Mouse (Mus musculus): Measurements from ENCODE around the gene Pgpep1. TPM values are rescaled to one million over a fixed set of nuclear protein-coding genes. Genes with fewer than 3 reads are reported as not detected.

The Pgpep1 gene
- total RNA-seq, 2 experiments from 2014 or later, result 6.9 to 8.5 TPM

DNA sequence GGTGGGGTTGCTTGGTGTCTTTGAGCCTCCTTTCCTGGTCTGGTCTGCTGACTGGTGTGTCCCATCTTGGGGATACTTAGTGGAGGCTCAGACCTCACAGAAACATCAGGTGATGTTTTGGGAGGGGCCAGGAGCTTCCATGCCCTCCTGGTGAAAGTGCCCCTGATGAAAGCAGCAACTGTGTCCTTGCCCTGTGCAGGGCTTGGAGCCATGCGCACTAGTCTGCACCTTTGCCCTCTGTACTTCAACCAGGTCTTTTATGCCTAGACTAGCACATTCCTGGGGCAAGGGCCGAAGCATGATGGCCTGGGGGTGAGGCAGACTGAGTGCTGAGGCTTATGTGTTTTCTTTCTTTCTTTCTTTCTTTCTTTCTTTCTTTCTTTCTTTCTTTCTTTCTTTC, 5.4 kb upstream of the Pgpep1 start:
- no peak for ATAC-seq (replicated peaks; ENCODE audit: poor library complexity, severe bottlenecking)

DNA sequence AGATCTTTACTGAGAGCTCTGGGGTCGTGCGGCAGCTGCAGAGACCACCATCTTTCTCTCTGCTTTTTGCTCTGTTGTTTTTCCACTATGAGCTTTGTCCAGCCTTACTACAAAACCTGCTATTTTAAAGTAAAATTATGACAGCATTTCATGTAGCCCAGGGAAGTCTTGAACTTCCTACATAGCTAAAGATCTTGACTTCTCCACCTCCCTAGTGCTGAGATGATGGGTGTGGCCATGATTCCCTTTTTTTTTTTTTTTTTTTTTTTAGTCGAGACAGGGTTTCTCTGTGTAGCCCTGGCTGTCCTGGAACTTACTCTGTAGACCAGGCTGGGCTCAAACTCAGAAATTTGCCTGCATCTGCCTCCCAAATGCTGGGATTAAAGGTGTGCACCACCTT, 4.4 kb upstream of the Pgpep1 start:
- no peak for ATAC-seq (replicated peaks; ENCODE audit: poor library complexity, severe bottlenecking)

DNA sequence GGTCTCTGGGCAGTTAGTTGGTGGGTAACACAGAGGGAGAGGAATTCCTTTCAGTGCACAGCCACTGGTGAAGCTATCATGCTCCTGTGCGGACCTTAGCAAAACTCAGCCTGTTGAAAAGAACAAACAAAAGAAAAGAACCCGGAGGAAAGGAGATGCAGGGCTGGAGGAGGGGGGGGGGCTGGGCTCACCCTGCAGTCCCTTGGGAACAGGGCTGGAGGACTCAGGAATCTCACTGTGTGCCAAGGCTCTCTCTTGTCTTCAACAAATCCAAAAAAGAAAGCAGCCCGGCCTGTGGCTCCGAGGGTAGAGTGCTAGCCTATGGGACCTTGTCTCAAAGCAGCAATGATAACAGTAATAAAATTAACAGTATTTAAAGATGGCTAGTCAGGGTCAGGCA, 3.5 kb upstream of the Pgpep1 start:
- no peak for ATAC-seq (replicated peaks; ENCODE audit: poor library complexity, severe bottlenecking)

DNA sequence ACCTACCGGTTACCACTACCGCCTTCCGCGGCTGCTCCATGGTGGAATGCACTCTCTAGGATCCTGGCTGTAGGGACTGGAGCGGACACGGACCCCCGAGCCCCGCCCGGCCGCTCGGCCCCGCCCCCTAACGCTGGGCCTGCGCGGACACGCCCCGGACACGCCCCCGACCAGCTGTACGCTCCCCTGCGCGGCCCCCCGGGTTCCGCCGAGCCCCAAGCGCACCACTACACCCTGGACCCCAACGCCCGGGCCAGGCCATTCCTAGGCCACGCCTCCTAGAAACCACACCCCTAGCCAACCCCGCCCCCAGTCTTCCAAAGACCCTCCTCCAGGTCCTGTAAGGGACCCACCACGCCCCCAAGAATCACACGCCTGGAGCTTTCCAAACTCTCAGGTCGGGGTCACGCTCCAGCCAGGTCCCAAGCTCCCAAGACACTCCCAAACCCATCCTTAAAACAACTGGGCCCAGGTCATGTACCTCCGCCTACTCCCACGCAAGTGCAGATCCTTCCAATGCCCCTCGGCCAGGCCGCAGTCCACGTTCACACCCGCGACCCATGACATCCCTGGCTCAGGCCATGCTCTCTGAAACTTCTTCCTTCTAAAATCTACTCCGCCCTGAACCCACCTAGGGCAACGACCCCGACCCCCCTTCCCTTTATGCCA, 450 bp downstream of the Pgpep1 start:
- peak; percentile 90 for ATAC-seq (replicated peaks; ENCODE audit: poor library complexity, severe bottlenecking)

DNA sequence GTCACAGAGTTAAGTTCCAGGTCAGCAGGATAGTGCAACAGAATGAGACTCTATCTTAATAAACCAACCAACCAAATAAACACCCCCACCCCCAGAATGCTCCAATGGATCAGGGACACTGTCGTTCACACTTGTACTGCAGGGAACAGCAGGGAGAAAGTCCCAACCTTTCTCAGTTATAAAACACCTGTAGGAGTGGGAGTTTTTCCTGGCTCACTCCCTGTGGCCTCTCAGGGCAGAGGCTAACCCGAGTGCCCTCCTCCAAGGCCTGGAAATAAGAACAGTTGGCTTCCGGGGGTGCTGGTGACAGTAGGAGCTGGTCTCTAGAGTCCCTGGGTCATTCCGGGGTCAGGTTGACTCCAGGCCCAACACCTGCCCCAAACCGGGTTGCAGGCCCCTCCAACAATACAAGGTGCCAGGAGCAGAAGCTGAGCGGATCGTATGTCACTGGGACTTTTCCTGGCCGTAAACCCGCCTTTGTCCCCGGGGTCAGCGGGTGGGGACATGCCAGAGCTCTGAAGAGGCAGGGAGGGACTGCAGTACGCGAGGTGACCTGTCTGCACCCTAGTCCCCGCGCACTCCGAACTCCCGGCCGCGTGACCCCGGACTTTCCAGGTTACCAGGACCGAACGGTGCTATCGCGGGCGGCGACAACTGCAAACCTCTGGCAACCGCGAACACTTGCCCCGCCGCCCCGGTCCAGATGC, 1.1 kb downstream of the Pgpep1 start:
- peak; percentile 19 for ATAC-seq (replicated peaks; ENCODE audit: poor library complexity, severe bottlenecking)

DNA sequence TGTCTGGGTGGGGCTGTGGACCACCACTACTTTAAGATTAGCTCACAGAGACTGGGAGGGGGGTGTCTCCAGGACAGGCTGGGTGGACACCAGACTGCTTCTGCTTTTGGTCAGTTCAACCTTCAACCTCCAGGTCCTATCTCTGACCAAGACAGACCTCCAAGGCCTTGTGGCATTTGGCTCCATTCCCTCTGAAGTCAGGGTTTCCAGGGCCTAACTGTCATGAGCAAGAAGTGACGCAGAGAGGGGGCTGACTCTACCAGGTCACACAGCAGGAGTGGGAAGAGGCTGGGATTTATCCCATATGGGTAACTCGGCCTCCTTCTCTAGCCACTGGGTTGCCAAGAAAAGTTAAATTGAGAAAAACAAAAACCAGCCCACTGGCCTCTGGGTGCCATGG, 2.4 kb downstream of the Pgpep1 start:
- no peak for ATAC-seq (replicated peaks; ENCODE audit: poor library complexity, severe bottlenecking)

DNA sequence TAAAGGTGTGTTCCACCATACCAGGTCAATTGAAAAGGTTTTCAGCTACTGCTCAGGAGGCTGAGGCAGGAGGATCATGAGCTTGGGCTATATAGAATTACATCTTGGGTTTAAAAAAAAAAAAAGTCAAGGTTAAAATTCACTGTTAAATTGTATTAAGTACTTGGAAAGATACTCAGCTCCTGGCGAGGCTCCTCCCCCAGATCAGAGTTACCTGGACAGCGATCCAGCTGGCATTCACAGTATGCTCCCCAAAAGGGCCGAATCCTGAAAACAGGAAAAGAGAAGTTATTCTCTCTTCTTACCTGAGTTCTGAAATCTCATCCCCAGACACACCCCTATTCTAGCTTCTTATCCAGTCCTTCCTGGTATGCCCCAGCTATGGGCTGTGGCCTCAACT, 3.0 kb downstream of the Pgpep1 start:
- no peak for ATAC-seq (replicated peaks; ENCODE audit: poor library complexity, severe bottlenecking)

DNA sequence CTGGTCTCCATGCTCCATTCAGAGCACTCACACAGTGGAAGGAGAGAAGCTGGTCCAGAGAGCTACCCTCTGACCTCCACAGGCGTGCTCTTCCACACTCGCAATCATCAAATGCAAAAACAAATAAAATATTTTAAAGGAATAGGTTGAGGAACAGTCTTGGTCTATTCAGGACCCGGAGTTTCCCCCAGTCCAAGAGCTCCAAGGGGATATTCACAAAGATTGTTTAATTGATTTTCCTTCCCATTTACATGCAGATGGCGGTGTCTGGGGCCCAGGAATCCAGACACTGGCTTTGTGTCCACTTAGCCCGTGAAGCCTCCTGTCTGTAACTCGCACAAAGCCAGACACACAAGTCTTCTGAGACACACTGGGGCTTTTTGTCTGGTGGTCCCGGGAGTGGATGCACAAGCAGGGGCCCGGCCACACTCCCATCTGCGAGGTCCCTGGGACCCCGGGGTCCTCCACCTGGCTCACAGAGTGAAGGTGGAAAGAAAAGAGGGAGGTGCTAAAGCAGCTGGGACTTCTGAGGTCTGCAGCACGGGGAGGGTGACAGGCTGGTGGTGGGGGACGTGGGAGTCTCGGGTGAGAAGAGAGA, 3.9 kb downstream of the Pgpep1 start:
- ATAC-seq (replicated peaks; ENCODE audit: poor library complexity, severe bottlenecking), result no peak

DNA sequence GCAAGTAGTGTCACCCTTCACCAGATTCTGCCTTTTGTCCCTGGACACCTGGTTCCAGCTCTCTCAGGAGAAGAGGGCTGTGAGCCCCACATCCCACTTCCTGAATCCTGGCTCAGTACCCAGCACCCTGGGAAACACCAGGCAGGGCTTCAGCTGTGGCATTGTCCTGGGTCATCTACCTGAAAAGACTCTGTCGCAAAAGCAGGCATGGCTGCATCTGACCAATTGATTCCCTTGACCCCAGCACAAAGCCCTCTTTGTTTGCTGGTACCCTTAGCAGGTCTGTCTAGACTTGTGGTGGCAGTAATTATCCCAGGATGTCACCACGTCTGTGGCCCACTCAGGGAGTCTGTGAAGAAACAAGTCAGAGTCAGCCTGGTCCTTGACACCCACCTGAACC, 4.7 kb downstream of the Pgpep1 start:
- ATAC-seq (replicated peaks; ENCODE audit: poor library complexity, severe bottlenecking), result no peak

DNA sequence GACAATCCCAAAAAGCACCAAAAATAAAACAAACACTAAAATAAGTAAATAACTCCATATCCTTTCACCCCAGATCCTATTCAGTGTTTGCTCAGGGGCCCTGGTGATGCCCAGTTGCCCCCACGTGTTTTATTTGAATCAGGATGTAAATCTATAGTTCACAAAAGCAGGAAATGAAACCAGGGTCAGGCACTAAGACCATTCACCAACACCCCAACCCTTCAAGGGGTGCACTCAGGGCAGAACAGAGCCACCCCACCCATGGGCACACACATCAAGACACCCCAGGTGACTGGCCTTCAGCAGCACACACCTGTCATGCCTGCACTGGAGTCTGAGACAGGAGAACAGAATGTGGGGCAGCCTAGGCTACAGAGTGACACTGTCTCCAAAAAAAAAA, 6.1 kb downstream of the Pgpep1 start:
- peak; percentile 63; the same call in 1 of the 2 replicates for ATAC-seq (replicated peaks; ENCODE audit: poor library complexity, severe bottlenecking)

DNA sequence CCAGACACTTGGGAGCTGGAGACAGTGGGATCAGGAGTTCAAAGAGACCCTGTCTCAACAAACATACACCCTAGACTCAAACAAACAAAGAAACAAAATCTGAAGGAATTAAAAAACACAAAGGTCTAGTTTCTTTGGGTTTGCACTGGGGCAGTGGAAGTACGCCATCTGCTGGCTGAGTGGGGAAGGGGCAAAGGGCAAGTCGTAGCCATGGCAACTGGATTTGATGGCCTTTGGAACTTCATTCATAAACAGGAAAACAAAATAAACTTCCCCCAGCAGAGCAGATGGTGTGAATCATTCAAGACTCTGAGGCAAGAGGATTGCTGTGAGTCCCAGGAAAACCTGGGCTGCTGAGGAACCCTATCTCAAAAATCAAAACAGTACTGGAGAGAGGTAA, 7.0 kb downstream of the Pgpep1 start:
- ATAC-seq (replicated peaks; ENCODE audit: poor library complexity, severe bottlenecking), result peak; percentile 67

DNA sequence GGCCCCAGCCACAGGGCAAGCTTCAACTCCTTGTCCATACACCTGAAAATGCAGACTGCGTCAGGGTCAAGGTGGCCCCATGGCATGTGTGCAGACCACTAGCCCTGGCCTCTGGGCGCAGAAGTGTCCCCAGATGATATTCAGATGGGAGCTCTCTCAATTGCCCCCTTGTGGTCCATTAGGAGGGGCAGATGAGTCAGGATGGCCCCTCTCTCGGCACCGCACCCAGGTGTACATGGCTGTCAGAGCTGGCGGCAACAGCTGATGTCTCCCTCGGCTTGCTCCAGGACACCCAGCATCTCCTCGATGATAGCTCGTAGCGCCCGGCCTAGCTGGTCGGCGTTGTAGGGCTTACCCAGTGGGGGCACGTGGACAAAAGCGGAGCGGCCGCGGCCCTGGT, 9.8 kb downstream of the Pgpep1 start:
- ATAC-seq (replicated peaks; ENCODE audit: poor library complexity, severe bottlenecking), result no peak

DNA sequence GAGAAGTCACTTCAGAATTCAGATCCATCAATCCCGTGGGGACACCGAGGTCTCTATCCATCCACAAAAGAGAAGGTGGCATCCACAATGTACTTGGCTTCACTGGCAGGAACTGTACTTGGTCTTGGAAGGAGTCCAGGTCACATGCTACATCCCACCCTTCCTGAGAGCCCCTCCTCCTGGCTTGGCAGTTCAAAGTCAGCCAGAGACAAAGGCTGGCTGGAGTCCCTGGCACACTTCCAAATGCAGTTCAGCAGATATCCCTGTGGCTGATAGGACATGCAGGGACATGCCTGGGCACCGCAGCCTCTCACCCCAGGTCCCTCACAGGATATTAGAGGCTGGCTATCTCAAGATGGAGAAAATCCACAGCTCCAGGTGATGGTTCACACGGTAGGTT, 10.9 kb downstream of the Pgpep1 start:
- no peak for ATAC-seq (replicated peaks; ENCODE audit: poor library complexity, severe bottlenecking)

DNA sequence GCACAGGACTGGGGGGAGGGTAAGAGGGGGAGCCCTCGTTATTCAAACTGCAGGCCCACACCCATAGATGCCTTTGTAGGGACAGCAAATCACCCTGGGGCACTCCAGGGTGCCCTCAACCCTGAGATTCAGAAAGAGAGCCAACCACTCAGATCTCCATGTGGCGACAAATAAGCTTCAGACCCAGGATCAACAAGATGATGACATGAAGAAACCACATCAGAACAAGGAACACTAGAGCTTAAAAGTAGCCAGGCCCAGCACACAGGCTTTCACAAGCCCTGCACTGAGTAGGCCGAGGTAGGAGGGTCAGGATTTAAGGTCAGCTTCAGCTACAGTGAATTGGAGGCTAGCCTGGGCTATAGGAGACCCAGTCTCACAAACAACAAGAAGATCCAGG, 11.3 kb downstream of the Pgpep1 start:
- no peak for ATAC-seq (replicated peaks; ENCODE audit: poor library complexity, severe bottlenecking)

DNA sequence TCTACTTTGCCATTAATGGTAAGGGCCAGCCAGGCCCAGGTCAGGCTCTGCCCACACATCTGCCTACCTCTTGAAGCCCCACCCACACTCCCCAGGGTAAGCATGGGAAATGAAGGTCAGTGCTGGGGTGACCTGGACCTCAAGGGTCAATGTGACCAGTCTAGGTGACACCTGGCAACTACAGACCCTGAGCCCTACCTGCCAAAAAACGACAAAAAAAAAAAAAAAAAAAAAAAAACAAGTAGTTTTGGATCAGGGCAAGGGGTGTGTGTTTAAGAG, 12.1 kb downstream of the Pgpep1 start:
- no peak for ATAC-seq (replicated peaks; ENCODE audit: poor library complexity, severe bottlenecking)

DNA sequence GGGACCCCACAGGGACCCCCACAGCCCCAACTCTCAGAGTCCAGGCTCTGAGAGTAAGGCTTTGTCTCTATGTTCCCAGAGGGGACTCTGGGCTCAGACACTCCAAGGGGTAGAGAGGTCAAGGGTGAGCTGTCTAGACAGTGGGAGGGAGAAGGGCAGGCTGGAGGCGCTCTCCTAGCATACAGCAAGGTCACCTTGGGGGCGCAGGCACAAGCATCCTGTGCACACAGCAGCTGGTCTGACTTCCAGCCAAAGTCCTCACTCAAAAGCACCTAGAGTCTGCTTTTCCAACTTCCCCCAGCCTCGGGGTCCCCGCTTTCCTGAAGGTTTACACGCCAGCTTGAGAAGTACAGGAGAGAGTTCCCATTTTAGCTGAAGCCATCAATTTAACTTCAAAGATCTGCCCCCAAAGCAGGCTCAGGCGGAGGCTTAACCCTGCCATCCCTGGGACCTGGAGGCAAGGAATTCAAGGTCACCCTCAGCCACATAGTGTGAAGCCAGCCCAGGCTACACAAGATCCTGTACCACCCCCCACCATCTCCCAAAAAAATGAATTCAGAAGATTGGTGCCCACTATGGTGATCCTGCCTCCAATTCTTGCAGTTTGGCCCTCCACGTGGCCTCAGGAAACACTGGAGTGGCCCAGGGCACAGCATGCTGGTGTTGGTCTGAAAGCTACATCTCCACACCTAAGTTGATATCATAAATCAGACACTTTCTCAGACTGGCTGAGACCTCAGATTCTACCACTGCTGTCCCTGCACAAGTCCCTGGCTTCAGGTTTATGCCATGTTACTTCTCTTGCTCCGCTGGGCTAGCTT, 12.6 kb downstream of the Pgpep1 start:
- ATAC-seq (replicated peaks; ENCODE audit: poor library complexity, severe bottlenecking), result no peak

DNA sequence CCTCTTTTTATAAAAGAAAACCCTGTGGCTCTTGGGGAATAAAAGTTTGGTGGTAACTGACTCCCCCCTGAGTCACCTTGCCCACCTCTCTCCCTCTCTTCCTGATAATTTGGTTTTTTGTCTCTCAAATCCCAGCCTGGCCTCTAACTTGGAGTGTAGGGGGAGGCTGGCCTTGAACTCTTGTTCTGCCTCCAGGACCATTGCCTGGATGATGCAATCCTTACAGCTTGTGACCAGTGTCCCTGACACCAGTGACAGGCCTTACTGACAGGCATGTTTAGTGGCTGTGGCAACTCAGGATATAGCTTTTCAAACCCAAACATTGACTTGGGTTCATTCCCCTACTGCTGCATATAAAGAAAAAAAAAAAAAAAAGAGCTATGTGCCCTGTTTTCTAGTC, 13.4 kb downstream of the Pgpep1 start:
- no peak for ATAC-seq (replicated peaks; ENCODE audit: poor library complexity, severe bottlenecking)

DNA sequence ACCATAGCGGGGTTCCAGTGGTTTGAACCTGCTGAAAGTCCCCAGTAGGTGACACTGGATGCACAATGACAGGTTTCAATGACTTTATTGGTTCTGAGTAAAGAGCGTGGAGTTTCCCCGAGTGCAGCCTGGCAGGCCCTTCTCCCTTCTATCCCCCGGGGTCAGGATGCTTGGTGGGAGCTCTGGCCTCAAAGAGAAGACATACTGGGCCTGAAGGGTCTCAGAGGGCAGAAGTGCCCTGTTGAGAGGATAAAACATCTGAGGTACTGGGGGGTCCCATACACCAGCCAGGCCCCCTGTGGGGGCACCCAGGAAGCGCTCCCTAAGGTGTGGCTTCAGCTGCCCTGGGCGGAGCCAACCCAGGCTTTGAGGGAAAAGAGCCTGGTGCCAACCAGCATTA, 13.8 kb downstream of the Pgpep1 start:
- ATAC-seq (replicated peaks; ENCODE audit: poor library complexity, severe bottlenecking), result no peak

DNA sequence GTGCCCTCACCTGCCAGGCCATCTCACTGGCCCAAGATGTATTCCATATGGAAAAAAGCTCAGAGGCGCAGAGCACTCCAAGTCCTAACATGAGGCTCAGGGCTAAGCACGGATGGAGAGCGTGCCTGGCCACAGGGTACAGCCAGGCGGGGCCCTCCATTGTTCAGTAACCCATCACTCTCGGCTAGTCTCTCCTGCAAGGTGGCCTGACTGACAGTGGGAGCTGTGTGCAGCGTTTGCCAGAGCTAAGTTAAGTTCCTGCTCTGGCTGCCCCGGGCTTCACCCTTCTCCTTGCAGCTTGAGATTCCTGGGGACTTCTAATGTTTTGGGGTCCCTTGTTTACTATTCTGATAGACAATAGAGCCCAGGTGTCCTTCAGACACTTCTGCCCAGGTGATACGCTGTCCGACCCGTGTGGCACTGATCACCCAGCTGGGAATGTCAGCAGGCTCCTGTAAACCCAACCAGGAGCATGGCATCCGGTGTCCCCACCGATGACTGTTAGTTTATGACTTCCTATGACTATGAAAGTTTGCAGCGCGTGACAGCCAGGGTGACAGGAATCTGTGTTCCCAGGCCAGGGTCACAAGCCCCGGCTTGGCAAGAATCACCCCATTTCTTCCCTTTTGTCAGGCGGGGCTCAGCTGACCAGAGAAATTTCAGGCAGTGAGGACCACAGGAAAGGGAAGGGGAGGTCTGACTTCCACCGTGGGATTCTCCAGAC, 14.5 kb downstream of the Pgpep1 start:
- peak; percentile 36 for ATAC-seq (replicated peaks; ENCODE audit: poor library complexity, severe bottlenecking)

DNA sequence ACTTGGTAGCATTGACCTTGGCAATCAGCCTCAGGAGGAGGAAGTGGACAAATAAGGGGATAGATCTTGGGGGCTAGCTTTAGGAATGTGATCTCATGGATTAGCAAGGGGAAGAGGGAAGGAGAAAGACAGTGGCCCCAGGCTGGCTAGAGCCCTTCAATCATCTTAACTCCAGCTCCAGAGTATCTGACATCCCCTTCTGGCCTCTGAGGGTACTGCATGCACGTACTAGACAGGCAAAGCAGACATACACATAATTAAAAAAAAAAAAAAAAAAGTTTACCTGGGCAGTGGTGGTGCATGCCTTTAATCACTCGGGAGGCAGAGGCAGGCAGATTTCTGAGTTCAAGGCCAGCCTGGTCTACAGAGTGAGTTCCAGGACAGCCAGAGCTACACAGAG, 16.1 kb downstream of the Pgpep1 start:
- ATAC-seq (replicated peaks; ENCODE audit: poor library complexity, severe bottlenecking), result peak; percentile 43; the same call in 1 of the 2 replicates

DNA sequence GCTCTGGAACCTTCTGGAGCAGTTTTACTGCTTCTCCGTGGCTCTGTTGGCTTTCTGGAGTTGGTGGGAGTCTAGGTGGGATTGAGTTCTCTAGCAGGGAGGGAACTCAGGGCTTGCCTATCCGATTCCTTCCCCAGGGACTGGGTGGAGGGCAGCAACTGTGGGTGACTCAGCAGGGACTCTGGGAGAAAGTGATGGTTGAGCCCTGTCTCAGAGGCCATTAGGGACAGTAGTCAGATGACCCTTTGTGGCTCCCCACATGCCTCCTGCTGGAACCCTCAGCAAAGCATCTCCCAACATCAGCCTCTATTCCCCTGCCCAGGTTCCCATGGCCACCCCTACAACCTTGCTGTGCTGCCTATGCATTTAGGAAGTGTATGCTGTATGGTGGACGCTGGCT, 17.2 kb downstream of the Pgpep1 start:
- no peak for ATAC-seq (replicated peaks; ENCODE audit: poor library complexity, severe bottlenecking)
